Mouse (Mus musculus) neural tube, embryonic 15.5 days (tissue): ENCODE results near the gene Asb14. TPM values are rescaled to one million over a fixed set of nuclear protein-coding genes. Genes with fewer than 3 reads are reported as not detected.
"Not testable (repeated sequence)": the region's sequence is repeated elsewhere in the genome, so short reads cannot be mapped to it uniquely, and the experiment has no call there.

Source experiments
- ATAC-seq: fragments of 200-750 bp; cut with Nextera tagmentation; 2 replicates; pipeline ENCODE4 v1.8.0; 2017; ENCODE audit warnings: mild to moderate bottlenecking, moderate TSS enrichment, moderate library complexity; ENCODE audit not compliant: low FRiP score
- H3K27ac ChIP-seq: fragments of 300-500 bp; sonication (generic); replicated peaks from 2 replicates; pipeline ENCODE4 v1.5.1; 2015; ENCODE audit warnings: mild to moderate bottlenecking, inconsistent platforms
- H3K27me3 ChIP-seq: fragments of 300-500 bp; sonication (generic); replicated peaks from 2 replicates; pipeline ENCODE4 v1.6.1; 2015; ENCODE audit warnings: inconsistent platforms
- H3K36me3 ChIP-seq: fragments of 300-500 bp; sonication (generic); 2 replicates; pipeline ENCODE4 v1.6.1; 2015; ENCODE audit warnings: inconsistent platforms
- H3K4me1 ChIP-seq: fragments of 300-500 bp; sonication (generic); 2 replicates; pipeline ENCODE4 v1.6.1; 2015; ENCODE audit warnings: inconsistent platforms
- H3K4me2 ChIP-seq: fragments of 300-500 bp; sonication (generic); 2 replicates; pipeline ENCODE4 v1.6.1; 2015; ENCODE audit warnings: inconsistent platforms, mild to moderate bottlenecking, moderate library complexity
- H3K4me3 ChIP-seq: fragments of 300-500 bp; sonication (generic); replicated peaks from 2 replicates; pipeline ENCODE4 v1.5.1; 2015; ENCODE audit warnings: mild to moderate bottlenecking, inconsistent platforms
- H3K9ac ChIP-seq: fragments of 300-500 bp; sonication (generic); replicated peaks from 2 replicates; pipeline ENCODE4 v1.6.1; 2015; ENCODE audit warnings: mild to moderate bottlenecking, inconsistent platforms
- H3K9me3 ChIP-seq: fragments of 300-500 bp; sonication (generic); replicated peaks from 2 replicates; pipeline ENCODE4 v1.6.1; 2016; ENCODE audit warnings: inconsistent platforms
- WGBS: fragments of 180-500 bp; shearing (Covaris S2); methylation state at CpG from one replicate; pipeline ENCODE4 v1.1.7; 2015; ENCODE audit warnings: mixed read lengths; 5-methylcytosine and 5-hydroxymethylcytosine counted together
- polyA plus RNA-seq: library from polyadenylated mRNA; unstranded; fragments of >200 nt; fragmentation: Nextera tagmentation; extraction: Ambion mirVana; gene quantifications from 2 replicates; pipeline ENCODE4 v1.2.1, GENCODE M21; 2015

Asb14 gene
- polyA plus RNA-seq, 1 experiment from 2014 or later: 0.19 TPM

- ATAC-seq: no peak
- Histone ChIP-seq H3K9me3 (no peaks in the 10 kb centered on the region), H3K4me3 (no peak overlapping the region), H3K4me1 (no peaks in the 10 kb centered on the region), H3K27me3 (no peaks in the 10 kb centered on the region), H3K36me3 (no peaks in the 10 kb centered on the region), H3K4me2 (no peak overlapping the region), H3K27ac (no peak overlapping the region), H3K9ac (no peak overlapping the region)
- WGBS: 87% methylated on average over 12 of the region's 12 CpGs
These were observed 6.5 kb downstream of the Asb14 start for GRCm38 (mm10) chr14:26900893-26901292.

GRCm38 (mm10) chr14:26907401-26907800 lies 13.0 kb downstream of the Asb14 start:
- Histone ChIP-seq H3K27me3 (no peaks in the 10 kb centered on the region), H3K36me3 (no peaks in the 10 kb centered on the region), H3K9me3 (no peaks in the 10 kb centered on the region), H3K4me3 (no peak overlapping the region), H3K4me1 (no peaks in the 10 kb centered on the region), H3K9ac (no peak overlapping the region), H3K4me2 (no peak overlapping the region), H3K27ac (no peak overlapping the region)
- WGBS: 92% methylated on average over 4 of the region's 4 CpGs
- no peak for ATAC-seq

- H3K27ac ChIP-seq, H3K27me3 ChIP-seq, H3K4me2 ChIP-seq, H3K36me3 ChIP-seq, ATAC-seq, H3K9me3 ChIP-seq, H3K9ac ChIP-seq, H3K4me3 ChIP-seq, H3K4me1 ChIP-seq: not testable (repeated sequence)
- 39% methylated on average over 9 of the region's 9 CpGs for WGBS
These were observed 16.1 kb downstream of the Asb14 start for GRCm38 (mm10) chr14:26910461-26910860.

- no peaks in the 10 kb centered on the region for H3K4me1 ChIP-seq
- H3K9ac ChIP-seq: no peak overlapping the region
- 75% methylated on average over 6 of the region's 6 CpGs for WGBS
- no peak overlapping the region for H3K4me2 ChIP-seq
- H3K9me3 ChIP-seq: no peaks in the 10 kb centered on the region
- no peak overlapping the region for H3K4me3 ChIP-seq
- no peak overlapping the region for H3K27ac ChIP-seq
- H3K36me3 ChIP-seq: no peaks in the 10 kb centered on the region; the same call in 1 of the 2 replicates
- no peaks in the 10 kb centered on the region for H3K27me3 ChIP-seq
- no peak for ATAC-seq
These were observed 16.8 kb downstream of the Asb14 start for GRCm38 (mm10) chr14:26911201-26911600.

GRCm38 (mm10) chr14:26911826-26912225 lies 17.5 kb downstream of the Asb14 start:
- WGBS: 93% methylated on average over 13 of the region's 13 CpGs
- no peak for ATAC-seq
- Histone ChIP-seq H3K27ac (no peak overlapping the region), H3K27me3 (no peaks in the 10 kb centered on the region), H3K9ac (no peak overlapping the region), H3K4me1 (no peaks in the 10 kb centered on the region), H3K4me2 (no peak overlapping the region), H3K9me3 (no peaks in the 10 kb centered on the region), H3K36me3 (no peaks in the 10 kb centered on the region; the same call in 1 of the 2 replicates), H3K4me3 (no peak overlapping the region)

GRCm38 (mm10) chr14:26913681-26914268 lies 19.4 kb downstream of the Asb14 start:
- no peaks in the 10 kb centered on the region for H3K4me1 ChIP-seq
- WGBS: 65% methylated on average over 9 of the region's 9 CpGs
- no peaks in the 10 kb centered on the region for H3K27me3 ChIP-seq
- no peaks in the 10 kb centered on the region for H3K9me3 ChIP-seq
- no peak overlapping the region for H3K9ac ChIP-seq
- peaks cover 3% of the 10 kb centered on the region; the same call in 1 of the 2 replicates for H3K36me3 ChIP-seq
- H3K4me3 ChIP-seq: no peak overlapping the region
- no peak for ATAC-seq
- no peak overlapping the region for H3K4me2 ChIP-seq
- H3K27ac ChIP-seq: no peak overlapping the region

GRCm38 (mm10) chr14:26919310-26919709 lies 25.0 kb downstream of the Asb14 start:
- H3K27me3 ChIP-seq: no peaks in the 10 kb centered on the region
- no peak overlapping the region for H3K4me2 ChIP-seq
- no peaks in the 10 kb centered on the region for H3K9me3 ChIP-seq
- no peak for ATAC-seq
- 94% methylated on average over 3 of the region's 3 CpGs for WGBS
- peaks cover 40% of the 10 kb centered on the region for H3K36me3 ChIP-seq
- no peaks in the 10 kb centered on the region for H3K4me1 ChIP-seq
- H3K27ac ChIP-seq: no peak overlapping the region
- no peak overlapping the region for H3K9ac ChIP-seq
- H3K4me3 ChIP-seq: no peak overlapping the region

GRCm38 (mm10) chr14:26923702-26924421 lies 29.5 kb downstream of the Asb14 start:
- Histone ChIP-seq H3K9me3 (no peaks in the 10 kb centered on the region), H3K9ac (no peak overlapping the region), H3K27ac (no peak overlapping the region), H3K27me3 (no peaks in the 10 kb centered on the region), H3K4me2 (no peak overlapping the region), H3K36me3 (peaks cover 59% of the 10 kb centered on the region), H3K4me3 (no peak overlapping the region), H3K4me1 (no peaks in the 10 kb centered on the region)
- ATAC-seq: no peak
- 92% methylated on average over 5 of the region's 5 CpGs for WGBS

GRCm38 (mm10) chr14:26934891-26935290 lies 40.5 kb downstream of the Asb14 start:
- Histone ChIP-seq H3K4me3 (no peak overlapping the region), H3K4me1 (no peaks in the 10 kb centered on the region), H3K27ac (no peak overlapping the region), H3K9ac (no peak overlapping the region), H3K36me3 (peaks cover 33% of the 10 kb centered on the region), H3K27me3 (no peaks in the 10 kb centered on the region), H3K9me3 (no peaks in the 10 kb centered on the region), H3K4me2 (no peak overlapping the region)
- ATAC-seq: no peak
- WGBS: 89% methylated on average over 3 of the region's 3 CpGs

GRCm38 (mm10) chr14:26935558-26935957 lies 41.2 kb downstream of the Asb14 start:
- Histone ChIP-seq H3K36me3 (peaks cover 35% of the 10 kb centered on the region), H3K9me3 (no peaks in the 10 kb centered on the region), H3K9ac (no peak overlapping the region), H3K27ac (no peak overlapping the region), H3K27me3 (no peaks in the 10 kb centered on the region), H3K4me1 (no peaks in the 10 kb centered on the region), H3K4me2 (no peak overlapping the region), H3K4me3 (no peak overlapping the region)
- 94% methylated on average over 4 of the region's 4 CpGs for WGBS
- no peak for ATAC-seq

- not testable (repeated sequence) for H3K9ac ChIP-seq, H3K27ac ChIP-seq, H3K9me3 ChIP-seq, H3K4me2 ChIP-seq, H3K4me1 ChIP-seq, ATAC-seq, H3K4me3 ChIP-seq, H3K27me3 ChIP-seq
- WGBS: 28% methylated on average over 2 of the region's 2 CpGs
- H3K36me3 ChIP-seq: peaks cover 33% of the 10 kb centered on the region
These were observed 61.8 kb downstream of the Asb14 start for GRCm38 (mm10) chr14:26956139-26956538.

GRCm38 (mm10) chr14:26960518-26960917 lies 66.2 kb downstream of the Asb14 start:
- ATAC-seq: no peak
- no peaks in the 10 kb centered on the region for H3K4me1 ChIP-seq
- H3K27me3 ChIP-seq: no peaks in the 10 kb centered on the region
- 98% methylated on average over 1 of the region's 1 CpGs for WGBS
- no peak overlapping the region for H3K27ac ChIP-seq
- no peaks in the 10 kb centered on the region for H3K9me3 ChIP-seq
- peaks cover 24% of the 10 kb centered on the region for H3K36me3 ChIP-seq
- no peak overlapping the region for H3K4me3 ChIP-seq
- no peak overlapping the region for H3K4me2 ChIP-seq
- H3K9ac ChIP-seq: no peak overlapping the region
